Mouse (Mus musculus) thymus, adult 2 months (tissue): ENCODE measurements at regions not wholly inside any gene's neighbourhood (a gene's known extent, or its start where the extent isn't known, plus 50 kb on each side); places are given as distances from the start of the nearest gene placed in this dataset.
"Not testable (repeated sequence)": the region's sequence is repeated elsewhere in the genome, so short reads cannot be mapped to it uniquely, and the experiment has no call there.

Experiments used
- DNase-seq: peaks from one replicate; pipeline ENCODE4 v3.0.0; 2021
- H3K27ac ChIP-seq: fragments of 200-500 bp; 2 replicates; pipeline ENCODE4 v1.5.1; 2012; ENCODE audit warnings: low read length, control low read depth; ENCODE audit not compliant: control insufficient read depth, insufficient read depth
- H3K27me3 ChIP-seq: fragments of 200-500 bp; 2 replicates; pipeline ENCODE4 v1.6.1; 2012; ENCODE audit warnings: mild to moderate bottlenecking, low read length, moderate library complexity, mixed read lengths; ENCODE audit not compliant: control insufficient read depth, insufficient read depth
- H3K36me3 ChIP-seq: fragments of 200-500 bp; 2 replicates; pipeline ENCODE4 v1.6.1; 2012; ENCODE audit warnings: mild to moderate bottlenecking, low read length, moderate library complexity; ENCODE audit not compliant: control insufficient read depth, insufficient read depth
- H3K4me1 ChIP-seq: fragments of 200-500 bp; replicated peaks from 2 replicates; pipeline ENCODE4 v1.6.1; 2012; ENCODE audit warnings: low read length; ENCODE audit not compliant: control insufficient read depth, insufficient read depth
- H3K4me3 ChIP-seq: fragments of 200-500 bp; 2 replicates; pipeline ENCODE4 v1.5.1; 2012; ENCODE audit warnings: mild to moderate bottlenecking, low read length, control low read depth, moderate library complexity; ENCODE audit not compliant: control insufficient read depth, insufficient read depth
- CTCF ChIP-seq: fragments of 200-500 bp; IDR thresholded peaks from 2 replicates; pipeline ENCODE4 v1.5.1; 2012; ENCODE audit warnings: mild to moderate bottlenecking, control low read depth, low read length, moderate library complexity, borderline replicate concordance; ENCODE audit not compliant: control insufficient read depth, poor library complexity, insufficient read depth; ENCODE audit errors: extremely low read depth
- POLR2A ChIP-seq: fragments of 200-500 bp; IDR thresholded peaks from 2 replicates; pipeline ENCODE4 v1.6.1; 2012; ENCODE audit warnings: mild to moderate bottlenecking, low read length, control low read depth, moderate library complexity; ENCODE audit not compliant: control insufficient read depth, poor library complexity, insufficient read depth; ENCODE audit errors: extremely low read depth
- WGBS: fragments of 180-500 bp; shearing (Covaris S2); methylation state at CpG from one replicate; pipeline ENCODE4 v1.1.7; 2018; 5-methylcytosine and 5-hydroxymethylcytosine counted together

DNA sequence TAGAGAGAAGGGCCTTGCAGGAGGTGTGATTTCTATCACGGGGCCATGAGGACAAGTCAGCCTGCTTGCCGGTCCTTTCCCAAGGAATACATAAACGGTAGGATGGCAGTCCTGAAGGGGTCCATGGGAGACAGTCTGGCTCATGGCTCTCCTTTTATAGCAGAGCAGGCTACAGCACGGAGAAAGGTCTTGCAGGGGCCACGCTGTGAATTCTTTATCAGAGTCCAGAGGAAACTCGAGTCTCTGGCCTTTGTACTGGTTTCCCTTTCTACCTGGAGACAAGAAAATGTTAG lies 1984.0 kb downstream of the 4930444P10Rik start:
- no peak for DNase-seq
- Histone ChIP-seq H3K27ac (no peak overlapping the region), H3K27me3 (no peaks in the 10 kb centered on the region), H3K4me3 (no peak overlapping the region), H3K36me3 (no peaks in the 10 kb centered on the region), H3K4me1 (no peaks in the 10 kb centered on the region)
- no peak for TF ChIP-seq CTCF
- no peak for TF ChIP-seq POLR2A
- 75% methylated on average over 6 of the region's 6 CpGs for WGBS

- no peaks in the 10 kb centered on the region for H3K36me3 ChIP-seq
- TF ChIP-seq POLR2A = no peak
- TF ChIP-seq CTCF = no peak
- H3K4me3 ChIP-seq = no peak overlapping the region
- WGBS = 82% methylated on average over 7 of the region's 7 CpGs
- no peak for DNase-seq
- H3K27me3 ChIP-seq = no peaks in the 10 kb centered on the region
- no peak overlapping the region for H3K27ac ChIP-seq
- no peaks in the 10 kb centered on the region for H3K4me1 ChIP-seq
These were observed 1984.5 kb downstream of the 4930444P10Rik start for GRCm38 (mm10) chr1:14108450-14109189.

GRCm38 (mm10) chr1:14105521-14105920 lies 1987.6 kb downstream of the 4930444P10Rik start:
- not testable (repeated sequence) for H3K27ac ChIP-seq, H3K27me3 ChIP-seq, DNase-seq, H3K4me3 ChIP-seq, H3K36me3 ChIP-seq, H3K4me1 ChIP-seq
- WGBS = 80% methylated on average over 6 of the region's 6 CpGs

- no peak for TF ChIP-seq CTCF
- TF ChIP-seq POLR2A = no peak
- H3K27ac ChIP-seq = no peak overlapping the region
- 35% methylated on average over 2 of the region's 2 CpGs for WGBS
These were observed 1988.6 kb downstream of the 4930444P10Rik start for GRCm38 (mm10) chr1:14104529-14104928.

GRCm38 (mm10) chr1:14099031-14099430 lies 1994.1 kb downstream of the 4930444P10Rik start:
- DNase-seq = no peak
- no peak overlapping the region for H3K4me3 ChIP-seq
- H3K4me1 ChIP-seq = no peaks in the 10 kb centered on the region
- 90% methylated on average over 5 of the region's 5 CpGs for WGBS
- no peaks in the 10 kb centered on the region for H3K27me3 ChIP-seq
- no peaks in the 10 kb centered on the region for H3K36me3 ChIP-seq
- H3K27ac ChIP-seq = no peak overlapping the region
- TF ChIP-seq POLR2A = no peak
- no peak for TF ChIP-seq CTCF

More at GRCm38 (mm10) chr1:14104529-14104928, 1988.6 kb downstream of the 4930444P10Rik start:
- Histone ChIP-seq H3K4me1 (no peaks in the 10 kb centered on the region), H3K36me3 (no peaks in the 10 kb centered on the region), H3K4me3 (no peak overlapping the region), H3K27me3 (no peaks in the 10 kb centered on the region)
- no peak for DNase-seq

DNA sequence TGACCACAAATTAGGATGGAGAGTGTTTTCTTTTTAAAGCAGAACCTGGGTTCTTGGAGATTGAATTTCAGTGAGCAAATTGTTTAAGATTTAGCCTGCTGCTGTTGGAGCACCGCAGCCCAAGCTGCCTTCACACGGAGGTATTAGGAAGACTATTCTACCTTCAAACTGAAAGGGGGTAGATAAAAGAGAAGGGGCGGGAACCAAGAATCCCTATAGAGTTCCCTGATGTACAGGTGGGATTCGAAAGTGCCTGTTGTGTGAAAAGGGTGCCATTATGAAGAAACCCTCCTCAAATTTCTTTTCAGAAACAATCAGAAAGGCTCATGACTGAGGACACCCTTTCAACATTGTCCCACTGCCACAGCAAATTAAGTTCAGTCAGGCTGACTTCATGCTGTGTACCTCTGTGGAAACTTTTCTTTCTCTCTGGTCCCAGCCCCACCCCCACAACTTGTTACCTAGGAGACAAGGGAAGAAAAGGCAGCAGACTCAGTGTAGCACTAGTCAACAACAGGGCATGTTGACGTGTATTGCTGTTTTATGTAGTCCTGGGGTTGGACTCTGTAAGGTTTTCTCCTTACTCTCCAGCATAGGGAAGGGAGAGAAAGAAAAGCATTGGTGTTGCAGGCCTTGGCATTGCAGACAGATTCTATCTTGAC lies 1995.4 kb downstream of the 4930444P10Rik start:
- Histone ChIP-seq H3K36me3 (no peaks in the 10 kb centered on the region), H3K27ac (no peak overlapping the region), H3K27me3 (no peaks in the 10 kb centered on the region), H3K4me1 (no peaks in the 10 kb centered on the region), H3K4me3 (no peak overlapping the region)
- 85% methylated on average over 5 of the region's 5 CpGs for WGBS
- no peak for DNase-seq
- TF ChIP-seq POLR2A = no peak
- TF ChIP-seq CTCF = no peak

DNA sequence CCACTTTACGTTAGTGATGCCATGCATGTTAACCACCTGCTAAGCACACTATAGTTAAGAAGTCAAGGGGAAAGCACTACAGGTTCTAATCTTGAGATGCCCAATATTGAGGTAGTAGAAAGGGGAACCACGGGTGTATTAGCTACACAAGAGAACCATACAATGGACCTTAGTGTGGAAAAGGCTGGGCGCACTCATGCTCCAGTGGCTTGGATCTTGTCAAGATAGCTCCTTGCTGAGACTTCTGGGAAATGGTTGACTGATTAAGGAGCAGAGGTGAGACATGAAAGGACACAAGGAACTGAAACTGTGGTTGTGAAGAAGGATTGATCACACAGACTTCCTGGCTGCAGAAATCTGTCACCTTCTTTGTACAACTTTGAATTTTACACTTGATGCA lies 2028.3 kb downstream of the 4930444P10Rik start:
- H3K27me3 ChIP-seq = no peaks in the 10 kb centered on the region
- DNase-seq = no peak
- 89% methylated on average over 3 of the region's 3 CpGs for WGBS
- no peak for TF ChIP-seq POLR2A
- TF ChIP-seq CTCF = no peak
- H3K36me3 ChIP-seq = no peaks in the 10 kb centered on the region
- no peak overlapping the region for H3K27ac ChIP-seq
- H3K4me1 ChIP-seq = no peaks in the 10 kb centered on the region
- H3K4me3 ChIP-seq = no peak overlapping the region
